22 mouse cellular contexts compared by ENCODE assay signal in genomic region chr6:140661777-140662176, GRCm38 (mm10). TPM values are rescaled to one million over a fixed set of nuclear protein-coding genes. Genes with fewer than 3 reads are reported as not detected.
DNase-seq lines count a peak whose midpoint lies in the region; ATAC-seq lines count a peak whose summit lies in the region.
"Had no signal": no experiment of that assay in that cellular context is flagged by ENCODE, and none has a peak within 500 bp of the region (broad histone marks: within the 10 kb centered on the region; RNA-seq: fewer than 3 reads in every experiment).

No protein-coding gene starts in this region.

- intact Hi-C loops in heart, postnatal 25 days (cut with DNase I), result no loop called here
- intact Hi-C loops in heart, postnatal 14 days (cut with DNase I), result no loop called here

- no peaks in the 10 kb centered on the region for H3K36me3 ChIP-seq in heart, embryonic 15.5 days
- no peaks in the 10 kb centered on the region for H3K36me3 ChIP-seq in kidney, embryonic 14.5 days (ENCODE audit: control insufficient read depth, insufficient read depth, low read length)
- no peaks in the 10 kb centered on the region for H3K36me3 ChIP-seq in kidney, embryonic 15.5 days
- 0 out of 2 replicates have a peak, but pooled peaks cover 3% of the 10 kb centered on the region for H3K36me3 ChIP-seq in neural tube, embryonic 15.5 days
- H3K36me3 ChIP-seq: hindbrain, embryonic 12.5 days had no signal

- DNase-seq in heart, adult 11 months, result peak; percentile 79
- no peak for DNase-seq in heart, postnatal 25 days (ENCODE audit: low spot score)
- no peak for DNase-seq in heart, postnatal 14 days
- DNase-seq: adrenal gland, postnatal 14 days; cerebellum, adult 11-12 months; cerebellum, adult 9-11 months; cerebellum, postnatal 36 days; gastrocnemius, adult 2 months; gastrocnemius, postnatal 25 days; heart, postnatal 4 days; kidney, adult 2 months had no signal

- H3K4me2 ChIP-seq in heart, embryonic 15.5 days, result no peak overlapping the region
- H3K4me2 ChIP-seq in kidney, embryonic 14.5 days (replicated peaks; ENCODE audit: low read depth, low read length), result no peak overlapping the region
- H3K4me2 ChIP-seq in kidney, embryonic 15.5 days, result no peak overlapping the region
- no peak overlapping the region for H3K4me2 ChIP-seq in neural tube, embryonic 15.5 days
- H3K4me2 ChIP-seq: embryonic facial prominence, embryonic 13.5 days; hindbrain, embryonic 12.5 days had no signal

- no peak overlapping the region for H3K9ac ChIP-seq in heart, embryonic 15.5 days
- H3K9ac ChIP-seq in kidney, embryonic 14.5 days (ENCODE audit: low read depth, low read length), result no peak overlapping the region
- H3K9ac ChIP-seq in kidney, embryonic 15.5 days, result no peak overlapping the region
- H3K9ac ChIP-seq in neural tube, embryonic 15.5 days (replicated peaks), result no peak overlapping the region
- H3K9ac ChIP-seq: embryonic facial prominence, embryonic 13.5 days; hindbrain, embryonic 12.5 days had no signal

- H3K9me3 ChIP-seq in heart, embryonic 15.5 days (replicated peaks), result no peaks in the 10 kb centered on the region
- H3K9me3 ChIP-seq in kidney, embryonic 14.5 days (ENCODE audit: control insufficient read depth, low read length), result no peaks in the 10 kb centered on the region
- H3K9me3 ChIP-seq in kidney, embryonic 15.5 days (replicated peaks), result no peaks in the 10 kb centered on the region
- no peaks in the 10 kb centered on the region for H3K9me3 ChIP-seq in neural tube, embryonic 15.5 days (replicated peaks)
- H3K9me3 ChIP-seq: embryonic facial prominence, embryonic 13.5 days; hindbrain, embryonic 12.5 days had no signal

- no peaks in the 10 kb centered on the region for H3K27me3 ChIP-seq in heart, embryonic 15.5 days
- no peaks in the 10 kb centered on the region for H3K27me3 ChIP-seq in kidney, embryonic 14.5 days (ENCODE audit: control insufficient read depth, insufficient read depth, low read length)
- no peaks in the 10 kb centered on the region for H3K27me3 ChIP-seq in kidney, embryonic 15.5 days
- no peaks in the 10 kb centered on the region for H3K27me3 ChIP-seq in neural tube, embryonic 15.5 days (replicated peaks)
- H3K27me3 ChIP-seq: CH12.LX; embryonic facial prominence, embryonic 13.5 days; hindbrain, embryonic 12.5 days; Patski had no signal

- peak overlapping the region; percentile 37 for H3K27ac ChIP-seq in heart, embryonic 15.5 days
- H3K27ac ChIP-seq in kidney, embryonic 14.5 days (ENCODE audit: low read depth, low read length), result no peak overlapping the region
- no peak overlapping the region for H3K27ac ChIP-seq in kidney, embryonic 15.5 days
- no peak overlapping the region for H3K27ac ChIP-seq in neural tube, embryonic 15.5 days (replicated peaks)
- H3K27ac ChIP-seq: embryonic facial prominence, embryonic 13.5 days; gastrocnemius, adult 2 months; hindbrain, embryonic 12.5 days had no signal

- WGBS in heart, embryonic 15.5 days, result 78% methylated on average over 7 of the region's 7 CpGs
- 90% methylated on average over 7 of the region's 7 CpGs for WGBS in kidney, embryonic 14.5 days
- 88% methylated on average over 7 of the region's 7 CpGs for WGBS in kidney, embryonic 15.5 days
- WGBS in neural tube, embryonic 15.5 days, result 86% methylated on average over 7 of the region's 7 CpGs

- H3K4me1 ChIP-seq in heart, embryonic 15.5 days (replicated peaks), result peaks cover 12% of the 10 kb centered on the region
- peaks cover 7% of the 10 kb centered on the region; the same call in 1 of the 2 replicates for H3K4me1 ChIP-seq in kidney, embryonic 14.5 days (ENCODE audit: control insufficient read depth, insufficient read depth, low read length)
- peaks cover 12% of the 10 kb centered on the region for H3K4me1 ChIP-seq in kidney, embryonic 15.5 days
- peaks cover 11% of the 10 kb centered on the region for H3K4me1 ChIP-seq in neural tube, embryonic 15.5 days

- ATAC-seq in heart, embryonic 15.5 days (replicated peaks; ENCODE audit: insufficient number of reproducible peaks, insufficient read depth, low FRiP score, low read depth), result no peak
- ATAC-seq in kidney, embryonic 14.5 days (ENCODE audit: low FRiP score, low TSS enrichment), result 0 out of 2 replicates have a peak, but pooled peaks have one; percentile 43
- no peak for ATAC-seq in kidney, embryonic 15.5 days (replicated peaks; ENCODE audit: low FRiP score)
- ATAC-seq in inflammation-experienced regulatory T-cells, adult 6 months, result peak; percentile 27
- ATAC-seq in neural tube, embryonic 15.5 days (ENCODE audit: low FRiP score), result no peak
- ATAC-seq: activated CD4-positive, CD25-positive, alpha-beta regulatory T cell, adult 4 months; hindbrain, embryonic 16.5 days; Patski had no signal

- no peak overlapping the region for H3K4me3 ChIP-seq in heart, embryonic 15.5 days
- no peak overlapping the region for H3K4me3 ChIP-seq in kidney, embryonic 14.5 days (ENCODE audit: low read length)
- no peak overlapping the region for H3K4me3 ChIP-seq in kidney, embryonic 15.5 days (replicated peaks)
- no peak overlapping the region for H3K4me3 ChIP-seq in neural tube, embryonic 15.5 days (replicated peaks)
- H3K4me3 ChIP-seq: embryonic facial prominence, embryonic 13.5 days; gastrocnemius, adult 2 months; hindbrain, embryonic 12.5 days had no signal

RNA-seq across cellular contexts. Expression of gene Aebp2, which starts 39.3 kb away (rescaled TPM):
- total RNA-seq in heart, postnatal 25 days (2021), result 10 to 100 TPM; 35.7 to 36.5 TPM
- 7.3 and 9.2 TPM in 2 replicates for polyA plus RNA-seq in heart, embryonic 15.5 days (2015; fragmentation: Nextera tagmentation; extraction: Ambion mirVana)
- 10 to 100 TPM; 40.6 to 41.7 TPM for total RNA-seq in heart, postnatal 14 days (2021)
- 18.0 and 22.4 TPM in 2 replicates for polyA plus RNA-seq in kidney, embryonic 14.5 days (2014; fragmentation: Nextera tagmentation; extraction: Ambion mirVana)
- polyA plus RNA-seq in kidney, embryonic 15.5 days (2015; fragmentation: Nextera tagmentation; extraction: Ambion mirVana), result 11.4 and 11.7 TPM in 2 replicates
- 10 to 100 TPM; 38.6 to 41.5 (median 39.2) TPM for polyA plus RNA-seq in inflammation-experienced regulatory T-cells, adult 6 months (2017; shearing (Covaris generic))
- polyA plus RNA-seq in neural tube, embryonic 15.5 days (2015; fragmentation: Nextera tagmentation; extraction: Ambion mirVana), result 7.2 and 8.2 TPM in 2 replicates

Comparison
In these comparisons a context has a peak if more than half of its experiments do, and no peak if none do; other contexts are left out.
1. ATAC-seq: peak in kidney, embryonic 14.5 days (single experiment) and inflammation-experienced regulatory T-cells, adult 6 months (single experiment); none in heart, embryonic 15.5 days (single experiment), kidney, embryonic 15.5 days (single experiment) and neural tube, embryonic 15.5 days (single experiment).